Mouse (Mus musculus): Measurements from ENCODE around the gene Grin3b. TPM values are rescaled to one million over a fixed set of nuclear protein-coding genes. Genes with fewer than 3 reads are reported as not detected.

Gene Grin3b
- polyA plus RNA-seq, 2 experiments from 2014 or later, result not detected

DNA sequence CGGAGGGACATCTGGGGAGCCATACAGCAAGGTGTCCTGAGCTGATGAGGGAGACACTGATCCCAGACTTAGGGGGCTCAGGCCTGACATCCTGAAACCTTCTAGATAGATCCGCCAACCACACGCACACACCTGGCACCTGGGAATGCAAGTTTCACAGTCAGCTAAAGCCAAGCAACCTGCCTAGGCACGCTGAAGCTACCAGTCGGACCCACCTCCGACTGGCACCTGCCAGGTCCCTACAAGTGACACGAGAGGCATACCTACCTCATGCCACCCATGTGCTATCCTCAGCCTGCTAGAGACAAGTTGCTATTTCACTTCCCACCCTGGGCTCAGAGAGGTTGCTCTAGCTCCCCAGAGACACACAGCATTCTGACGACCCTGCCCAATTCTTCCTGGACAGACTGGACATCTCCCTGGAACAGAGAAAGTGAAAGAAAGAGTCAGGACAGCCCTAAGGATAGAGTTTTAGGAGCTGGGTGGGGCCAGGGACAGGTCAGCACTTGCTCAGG, 18.8 kb downstream of the Grin3b start:
- ATAC-seq, result no peak

DNA sequence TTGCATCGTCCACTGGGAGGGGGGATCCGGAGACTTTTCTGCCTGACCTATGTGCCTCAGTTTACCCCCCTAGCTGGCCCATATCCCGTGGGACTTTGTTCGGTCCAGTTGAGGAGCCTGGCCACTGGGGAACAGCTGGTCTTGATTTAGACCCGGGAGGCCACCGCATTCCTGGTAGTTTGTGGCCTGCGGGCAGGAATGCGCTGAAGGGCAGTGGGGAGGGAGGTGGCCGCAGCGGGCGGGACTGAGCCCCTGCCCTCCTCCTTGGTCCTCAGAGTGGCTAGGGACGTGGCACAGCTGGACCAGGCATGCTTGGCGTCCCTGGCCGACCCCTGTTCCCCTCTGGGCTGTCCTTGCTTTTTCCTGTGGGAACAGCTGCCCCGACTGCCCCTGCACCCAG, 19.4 kb downstream of the Grin3b start:
- no peak for ATAC-seq

DNA sequence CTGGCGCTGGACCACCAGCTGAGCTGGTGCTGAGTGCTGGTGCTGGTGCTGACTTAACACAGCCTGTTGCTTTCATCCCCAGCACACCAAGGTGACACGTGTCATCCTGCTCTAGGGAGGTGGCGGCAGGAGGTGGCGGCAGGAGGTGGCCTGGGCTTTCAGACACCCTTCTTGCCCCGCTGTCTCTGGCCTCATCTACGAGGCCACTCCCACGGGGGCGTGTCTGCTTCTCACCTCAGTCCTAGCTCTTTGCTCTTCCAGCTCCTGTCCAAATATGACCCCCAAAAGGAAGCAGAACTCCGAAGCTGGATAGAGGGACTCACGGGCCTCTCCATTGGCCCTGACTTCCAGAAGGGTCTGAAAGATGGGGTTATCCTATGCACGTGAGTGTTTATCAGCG, 20.6 kb downstream of the Grin3b start:
- no peak for ATAC-seq

DNA sequence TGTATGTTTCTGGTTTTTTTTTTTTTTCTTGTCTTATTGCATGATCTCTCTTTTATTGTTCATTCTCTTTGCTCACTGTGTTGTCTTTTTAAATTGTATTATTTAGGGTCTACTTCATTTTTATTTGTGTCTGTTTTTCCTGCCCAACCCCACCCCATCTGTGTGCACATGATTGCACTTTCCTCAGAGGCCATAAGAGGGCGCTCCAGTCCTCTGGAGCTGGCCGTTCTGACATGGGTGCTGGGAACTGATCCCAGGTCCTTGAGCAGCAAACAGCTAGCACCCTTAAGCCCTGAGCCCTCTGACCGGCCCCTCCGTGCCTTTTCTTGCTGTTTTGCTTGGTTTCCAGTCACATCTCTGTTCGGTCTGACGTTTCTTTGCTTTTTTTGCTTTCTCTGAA, 21.0 kb downstream of the Grin3b start:
- ATAC-seq, result no peak

DNA sequence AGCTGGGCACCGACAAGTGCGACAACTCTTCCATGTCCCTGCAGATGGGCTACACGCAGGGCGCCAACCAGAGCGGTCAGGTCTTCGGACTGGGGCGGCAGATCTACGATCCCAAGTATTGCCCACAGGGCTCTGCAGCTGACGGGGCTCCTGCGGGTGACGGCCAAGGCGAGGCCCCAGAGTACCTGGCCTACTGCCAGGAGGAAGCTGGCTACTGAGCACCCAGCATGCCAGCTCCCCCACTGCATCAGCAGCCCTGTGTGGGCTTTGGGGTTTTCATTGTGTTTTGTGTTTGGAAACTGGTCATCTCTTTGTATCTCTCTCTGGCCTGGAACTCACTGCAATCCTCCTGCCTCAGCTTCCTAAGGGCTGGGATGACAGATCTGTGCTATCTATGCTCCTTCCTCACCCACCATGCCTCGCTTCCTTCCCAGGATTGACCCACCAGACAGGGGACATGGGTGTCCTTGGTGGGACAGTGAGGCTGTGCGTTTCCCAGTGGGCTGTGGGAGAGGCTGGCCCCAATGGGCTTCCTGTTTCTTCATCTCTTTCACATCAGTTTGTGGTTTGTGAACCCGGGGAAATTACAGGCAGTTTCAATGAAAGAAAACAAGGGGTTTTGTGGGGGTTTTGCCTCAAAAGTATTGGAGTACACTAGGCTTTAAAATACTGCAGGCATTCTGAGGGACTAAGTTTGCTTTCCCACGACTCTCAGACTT, 24.0 kb downstream of the Grin3b start:
- ATAC-seq, result no peak

DNA sequence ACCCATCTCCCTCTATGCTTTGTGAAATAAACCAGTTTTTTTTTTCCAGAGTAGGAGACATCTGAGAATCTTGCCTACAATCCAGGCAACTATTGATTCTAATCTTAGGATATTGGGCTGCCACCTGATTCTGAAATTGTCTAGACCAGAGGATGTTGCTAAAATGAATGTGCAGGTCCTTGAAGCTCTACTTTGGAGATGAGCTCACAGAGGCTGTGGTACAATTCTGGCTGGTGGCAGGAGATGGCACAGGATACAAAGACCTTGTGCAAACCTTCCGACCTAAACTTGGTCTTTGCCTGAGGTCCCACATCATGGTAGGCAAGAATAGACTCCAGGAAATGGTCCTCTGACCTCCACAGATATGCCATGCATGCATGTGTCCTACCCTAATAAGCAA, 25.1 kb downstream of the Grin3b start:
- no peak for ATAC-seq

DNA sequence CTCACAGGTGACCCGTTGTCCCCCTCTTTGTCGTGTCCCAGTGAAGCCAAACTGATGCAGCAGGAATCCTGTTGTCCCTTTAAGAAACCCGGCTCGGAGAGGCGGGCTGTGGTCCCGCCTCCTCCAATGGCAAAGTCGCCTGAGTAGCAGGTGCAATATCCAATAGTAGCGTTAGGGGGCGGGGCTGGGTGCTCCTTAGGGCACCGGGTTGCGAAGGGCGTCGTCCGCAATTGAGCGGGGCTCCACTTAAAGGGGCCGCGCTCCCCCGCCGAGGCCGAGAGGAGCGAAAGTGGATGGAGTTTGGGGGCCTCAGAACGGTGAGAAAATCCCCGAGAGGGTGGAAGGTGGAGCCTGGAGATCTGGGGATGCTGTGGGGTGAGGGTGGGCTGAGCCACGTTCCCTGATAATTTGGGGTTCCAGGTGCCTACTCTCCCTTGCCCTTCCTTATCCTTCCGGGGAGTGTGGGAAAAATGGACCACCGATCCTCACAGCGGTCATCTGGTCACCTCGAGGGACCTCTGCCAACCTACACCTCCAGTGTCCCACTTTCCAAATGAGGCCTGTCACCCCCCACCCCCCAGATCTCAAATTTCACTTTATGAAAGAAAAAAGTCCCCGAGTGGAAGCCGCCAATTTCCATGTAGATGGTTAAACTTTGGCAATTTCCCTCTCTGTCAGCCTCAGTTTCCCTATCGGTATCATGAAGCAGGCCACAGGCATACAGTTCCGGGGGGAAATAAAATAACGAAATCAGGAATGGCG, 25.9 kb downstream of the Grin3b start, which contains the start of gene Abca7:
Gene Abca7, plus strand, starts transcription at position 223 of the 762 bp plus-strand sequence.
- peak; percentile 93 for ATAC-seq

DNA sequence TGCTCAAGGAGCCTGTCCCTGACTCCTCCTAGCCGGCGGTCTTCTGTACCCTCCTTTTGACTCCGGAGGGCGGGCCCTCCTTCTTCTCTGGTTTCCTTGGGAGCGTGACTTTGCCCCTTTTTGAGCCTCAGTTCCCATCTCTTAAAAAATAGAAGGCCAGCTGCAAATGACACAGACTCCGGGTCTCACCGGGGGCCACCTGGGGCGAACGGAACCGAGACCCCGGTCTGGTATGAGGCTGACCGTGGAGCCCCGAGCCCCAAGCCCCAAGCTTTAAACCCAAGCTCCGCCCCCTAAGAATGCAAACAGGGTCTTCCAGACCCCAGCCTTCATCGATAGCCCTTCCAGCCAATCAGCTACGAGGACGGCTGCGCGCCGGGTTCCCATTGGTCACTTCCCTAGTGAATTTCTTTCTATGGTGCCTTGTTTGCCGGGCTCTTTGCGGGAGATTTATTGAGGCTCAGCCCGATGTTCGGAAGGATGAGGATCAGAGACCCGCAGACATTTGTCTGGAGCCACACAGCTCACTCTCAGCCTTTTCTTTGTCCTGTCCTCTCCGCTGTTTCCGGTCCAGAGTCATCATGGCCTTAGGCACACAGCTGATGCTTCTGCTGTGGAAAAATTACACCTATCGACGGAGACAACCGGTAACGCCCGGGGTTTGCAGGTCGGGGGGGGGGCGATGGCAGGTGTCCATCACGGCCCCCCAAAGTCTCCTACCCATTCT, 26.7 kb downstream of the Grin3b start:
- no peak for ATAC-seq

DNA sequence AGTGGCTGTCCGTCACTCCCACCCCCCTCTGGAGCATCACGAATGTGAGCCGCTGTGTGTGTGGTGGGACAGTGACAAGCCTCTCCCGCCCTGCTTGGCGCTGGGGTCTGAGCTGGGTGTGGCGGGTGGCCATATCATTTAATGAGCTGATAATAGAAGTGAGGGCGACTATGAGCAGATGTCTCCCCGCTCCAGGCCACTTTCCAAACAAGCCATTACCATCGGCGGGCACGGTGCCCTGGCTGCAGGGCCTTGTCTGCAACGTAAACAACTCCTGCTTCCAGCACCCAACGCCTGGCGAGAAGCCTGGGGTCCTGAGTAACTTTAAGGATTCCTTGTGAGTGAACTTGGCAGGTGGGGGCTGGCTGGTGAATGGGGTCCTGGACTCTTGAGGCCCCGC, 27.3 kb downstream of the Grin3b start:
- no peak for ATAC-seq

DNA sequence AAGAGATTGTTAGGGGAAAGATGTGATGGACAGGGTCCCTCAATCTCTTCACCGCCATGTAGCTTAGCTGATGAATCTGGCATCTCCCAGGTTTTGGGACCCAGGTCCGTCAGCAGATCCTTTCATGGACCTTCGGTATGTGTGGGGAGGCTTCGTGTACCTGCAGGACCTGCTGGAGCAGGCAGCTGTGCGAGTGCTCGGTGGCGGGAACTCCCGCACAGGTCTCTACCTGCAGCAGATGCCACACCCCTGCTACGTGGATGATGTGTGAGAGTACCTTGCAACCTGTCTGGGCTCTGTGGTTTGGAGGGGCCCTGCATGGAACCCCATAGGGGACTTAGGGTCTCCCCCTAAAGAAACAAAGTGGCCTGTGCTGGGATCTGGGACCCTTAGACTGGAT, 31.4 kb downstream of the Grin3b start:
- ATAC-seq, result no peak

DNA sequence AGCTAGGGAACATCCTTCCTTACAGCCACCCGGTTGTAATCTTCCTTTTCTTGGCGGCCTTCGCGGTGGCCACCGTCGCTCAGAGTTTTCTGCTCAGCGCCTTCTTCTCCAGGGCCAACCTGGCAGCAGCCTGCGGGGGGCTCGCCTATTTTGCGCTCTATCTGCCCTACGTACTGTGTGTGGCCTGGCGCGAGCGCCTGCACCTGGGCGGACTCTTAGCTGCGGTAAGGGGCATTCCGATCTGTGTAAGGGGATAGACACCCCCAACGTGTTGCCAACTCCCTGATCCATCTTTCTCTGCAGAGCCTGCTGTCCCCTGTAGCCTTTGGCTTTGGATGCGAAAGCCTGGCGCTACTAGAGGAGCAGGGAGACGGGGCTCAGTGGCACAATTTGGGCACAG, 32.3 kb downstream of the Grin3b start:
- no peak for ATAC-seq

DNA sequence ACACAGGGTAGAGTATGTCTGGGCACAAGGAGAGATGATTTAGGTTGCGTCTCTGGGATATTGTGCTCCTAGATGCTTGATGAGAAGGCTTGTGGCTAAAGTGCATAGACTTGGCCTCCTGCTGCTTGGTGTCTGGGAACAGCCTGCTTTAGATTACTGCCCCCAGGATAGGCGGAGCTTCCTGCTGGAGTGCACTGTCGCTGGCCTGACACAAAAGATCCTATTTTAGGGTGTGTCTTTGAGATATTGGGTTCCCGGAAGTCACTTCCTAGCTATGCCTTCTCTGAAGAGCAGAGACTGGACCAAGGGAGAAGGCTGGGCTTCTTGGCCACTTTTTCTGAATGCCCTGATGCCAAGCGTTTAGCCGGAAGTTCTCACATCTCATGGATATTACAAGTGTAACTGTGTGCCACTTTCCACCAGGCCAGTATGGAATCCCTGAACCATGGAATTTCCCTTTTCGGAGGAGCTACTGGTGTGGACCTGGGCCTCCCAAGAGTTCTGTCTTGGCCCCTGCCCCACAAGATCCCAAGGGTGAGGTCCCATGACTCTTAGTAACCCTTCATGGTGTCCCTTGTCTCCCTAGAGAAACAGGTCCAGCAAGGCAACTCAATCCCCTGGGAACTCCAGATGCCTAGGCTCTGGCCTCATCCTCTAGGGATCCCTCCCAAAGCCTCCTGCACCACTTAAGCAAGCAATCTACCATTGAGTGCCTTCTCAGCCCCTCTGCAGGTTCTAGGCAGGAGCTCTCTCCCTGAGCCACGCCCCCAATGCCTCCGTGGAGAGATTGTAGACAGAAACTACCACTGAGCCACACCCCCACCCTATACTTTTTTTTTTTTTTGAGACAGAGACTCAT, 33.1 kb downstream of the Grin3b start:
- no peak for ATAC-seq

DNA sequence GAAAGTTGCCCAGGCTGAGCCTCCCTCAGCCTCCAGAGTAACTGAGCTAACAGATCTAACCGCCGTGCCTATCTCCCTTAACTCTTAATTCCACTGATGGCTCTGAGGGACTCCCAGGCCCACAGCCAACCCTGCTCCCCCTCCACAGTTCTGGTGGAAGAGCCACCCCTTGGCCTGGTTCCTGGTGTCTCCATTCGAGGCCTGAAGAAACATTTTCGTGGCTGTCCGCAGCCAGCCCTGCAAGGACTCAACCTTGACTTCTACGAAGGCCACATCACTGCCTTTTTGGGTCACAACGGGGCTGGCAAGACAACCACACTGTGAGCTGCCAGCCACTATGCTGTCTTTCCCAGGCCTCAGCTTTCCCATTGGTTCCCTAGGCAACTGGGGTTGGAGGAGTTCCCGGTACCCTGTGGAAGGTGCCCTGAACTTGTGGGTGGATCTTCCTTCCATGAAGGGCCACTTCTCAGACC, 33.8 kb downstream of the Grin3b start:
- ATAC-seq, result no peak

DNA sequence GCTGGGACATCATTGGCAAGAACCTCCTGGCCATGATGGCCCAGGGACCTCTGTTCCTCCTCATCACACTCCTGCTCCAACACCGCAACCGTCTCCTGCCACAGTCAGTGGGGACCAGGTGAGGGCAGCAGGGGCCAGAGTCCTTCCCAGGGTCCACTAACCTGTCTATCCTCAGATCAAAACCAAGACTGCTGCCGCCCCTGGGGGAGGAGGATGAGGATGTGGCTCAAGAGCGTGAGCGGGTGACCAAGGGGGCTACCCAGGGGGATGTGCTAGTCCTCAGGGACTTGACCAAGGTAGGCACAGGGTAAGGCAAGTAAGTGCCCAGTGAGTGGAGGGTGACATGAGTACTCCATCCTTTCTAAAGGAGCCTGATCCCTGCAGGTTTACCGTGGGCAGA, 41.2 kb downstream of the Grin3b start:
- no peak for ATAC-seq

DNA sequence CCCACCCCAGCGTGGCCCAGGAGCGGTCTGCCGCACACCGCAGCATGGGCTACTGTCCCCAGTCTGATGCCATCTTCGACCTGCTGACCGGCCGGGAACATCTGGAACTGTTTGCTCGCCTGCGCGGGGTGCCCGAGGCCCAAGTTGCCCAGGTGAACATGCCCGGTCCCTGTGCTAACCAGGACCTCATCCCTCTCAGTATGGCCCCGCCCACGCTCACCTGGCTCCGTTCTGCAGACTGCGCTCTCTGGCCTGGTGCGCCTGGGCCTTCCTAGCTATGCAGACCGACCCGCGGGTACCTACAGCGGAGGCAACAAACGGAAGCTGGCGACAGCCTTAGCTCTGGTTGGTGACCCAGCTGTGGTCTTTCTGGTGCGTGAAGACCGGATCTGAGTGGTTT, 43.1 kb downstream of the Grin3b start:
- no peak for ATAC-seq

DNA sequence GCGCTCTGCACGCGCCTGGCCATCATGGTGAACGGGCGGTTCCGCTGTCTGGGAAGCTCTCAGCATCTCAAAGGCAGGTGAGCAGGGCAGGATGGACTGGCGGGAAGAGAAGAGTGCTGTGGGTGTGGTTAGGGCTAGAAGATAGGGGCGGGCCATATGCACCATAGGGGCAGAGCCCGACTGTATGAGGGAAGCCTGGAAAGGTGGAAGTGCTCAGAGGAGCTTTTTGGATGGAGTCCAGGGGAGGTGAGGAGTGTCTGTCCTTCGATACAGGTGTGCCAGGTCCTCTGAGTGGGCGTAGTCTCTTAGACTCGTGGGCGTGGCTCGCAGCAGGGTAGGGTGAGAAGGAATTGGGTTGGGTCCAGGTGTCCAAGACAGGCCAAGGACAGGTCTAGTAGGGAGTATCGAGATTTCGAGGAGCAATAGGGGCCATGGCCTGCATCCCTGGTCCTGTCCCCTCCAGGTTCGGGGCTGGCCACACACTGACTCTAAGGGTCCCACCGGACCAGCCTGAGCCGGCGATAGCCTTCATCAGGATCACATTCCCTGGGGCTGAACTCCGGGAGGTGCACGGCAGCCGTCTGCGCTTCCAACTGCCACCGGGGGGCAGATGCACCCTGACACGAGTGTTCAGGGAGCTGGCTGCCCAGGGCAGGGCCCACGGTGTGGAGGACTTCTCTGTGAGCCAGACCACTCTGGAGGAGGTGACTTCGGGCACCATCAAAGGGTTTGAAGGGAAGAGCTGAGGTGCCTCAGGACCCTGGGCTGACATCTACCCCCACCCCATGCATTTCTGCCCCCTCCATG, 44.2 kb downstream of the Grin3b start:
- ATAC-seq, result no peak

DNA sequence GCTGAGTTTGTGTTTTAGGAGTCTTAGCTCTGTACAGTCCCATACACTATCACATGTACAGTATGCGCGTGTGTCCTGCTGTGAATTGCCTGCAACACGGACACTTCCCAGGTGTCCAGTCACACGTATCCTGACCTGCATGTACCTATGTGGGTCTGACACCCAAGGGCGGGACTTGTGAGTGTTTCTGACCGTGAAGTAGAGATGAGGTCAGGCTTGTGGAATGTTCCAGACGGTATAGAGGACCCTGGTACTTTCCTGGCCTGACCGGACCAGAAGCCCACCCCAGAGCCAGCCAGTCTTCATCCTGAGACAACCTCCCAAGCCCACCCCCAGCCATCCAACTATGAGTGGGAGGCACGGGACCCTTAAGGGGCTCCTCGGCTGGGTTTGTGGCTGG, 45.1 kb downstream of the Grin3b start:
- ATAC-seq, result no peak

DNA sequence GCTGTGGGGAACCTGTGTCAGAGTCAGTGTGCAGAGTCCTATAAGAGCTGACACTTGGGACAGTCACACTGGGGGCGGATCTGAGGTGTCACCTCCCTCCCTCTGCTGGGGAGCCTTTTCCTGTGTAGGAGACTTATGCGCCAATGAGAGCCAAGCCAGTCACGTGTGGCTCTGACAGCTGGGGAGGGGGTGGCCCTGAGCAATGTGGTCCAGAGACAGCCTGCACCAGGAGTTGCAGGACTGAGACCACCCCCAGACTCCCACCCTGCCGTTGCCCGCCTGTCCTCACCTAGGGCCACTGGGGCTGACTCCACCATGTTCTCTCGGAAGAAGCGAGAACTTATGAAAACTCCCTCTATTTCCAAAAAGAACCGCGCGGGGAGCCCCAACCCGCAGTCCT, 46.0 kb downstream of the Grin3b start, which contains the start of gene Arhgap45:
Gene Arhgap45, plus strand, starts transcription at position 143 of the 400 bp plus-strand sequence.
- ATAC-seq, result peak; percentile 86

DNA sequence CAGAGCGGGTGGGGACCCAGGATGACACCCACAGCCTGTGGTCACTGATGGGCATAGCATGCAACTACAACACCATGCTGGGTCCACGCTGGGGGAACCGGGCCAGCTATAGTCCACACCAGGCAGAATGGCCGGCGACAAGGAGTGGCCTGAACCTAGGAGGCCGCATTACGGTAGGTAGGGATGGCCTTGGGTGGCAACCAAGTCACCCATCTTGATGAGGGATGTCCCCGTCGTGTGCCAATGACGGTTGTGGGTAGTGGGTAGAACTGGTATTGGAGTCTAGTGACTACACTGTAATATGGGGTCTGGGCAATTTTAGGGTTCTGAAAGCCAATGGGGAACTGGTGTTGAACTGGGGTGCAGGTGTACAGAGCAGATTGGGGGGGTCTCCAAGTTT, 46.4 kb downstream of the Grin3b start:
- peak; percentile 21 for ATAC-seq

DNA sequence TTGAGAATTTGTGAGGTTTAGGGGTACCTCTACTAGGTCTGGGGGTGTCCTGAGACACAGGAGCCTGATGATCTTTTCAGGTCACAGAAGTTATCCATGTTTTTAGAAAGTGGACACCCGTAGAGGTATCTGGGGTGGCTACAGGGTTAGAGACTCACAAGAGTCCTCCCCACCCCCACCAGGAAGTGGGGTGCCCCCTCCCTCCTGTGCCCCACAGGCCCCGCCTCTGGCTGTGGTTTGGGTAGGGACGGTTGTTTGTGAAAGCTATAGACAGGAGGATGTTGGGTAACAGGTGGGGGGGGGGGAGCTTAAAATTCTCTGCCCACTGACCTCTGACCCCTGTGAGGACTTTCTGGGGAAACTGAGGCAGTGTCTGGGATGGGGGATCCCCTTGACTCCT, 46.8 kb downstream of the Grin3b start:
- peak; percentile 43 for ATAC-seq

DNA sequence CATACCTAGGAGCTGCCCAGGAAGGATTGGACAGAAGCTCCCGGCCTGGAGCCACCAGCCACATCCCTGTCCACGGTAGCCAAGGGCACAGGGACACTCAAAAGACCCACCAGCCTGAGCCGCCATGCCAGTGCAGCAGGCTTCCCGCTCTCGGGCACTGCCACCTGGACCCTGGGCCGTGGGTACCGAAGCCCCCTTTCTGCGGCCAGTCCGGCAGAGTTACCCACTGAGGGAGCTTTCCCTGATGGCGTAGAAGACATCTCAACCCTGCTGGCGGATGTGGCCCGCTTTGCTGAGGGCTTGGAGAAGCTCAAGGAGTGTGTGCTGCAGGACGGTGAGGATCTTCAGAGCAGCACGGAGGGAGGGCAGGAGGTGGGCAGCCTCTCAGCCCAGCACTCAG, 47.3 kb downstream of the Grin3b start:
- ATAC-seq, result no peak

All from activated CD4-positive, CD25-positive, alpha-beta regulatory T cell, adult 4 months (primary cell).